Mouse (Mus musculus) monocyte, adult 5-6 weeks (primary cell): ENCODE measurements around the gene Il1rl1. TPM values are rescaled to one million over a fixed set of nuclear protein-coding genes. Genes with fewer than 3 reads are reported as not detected.

Experiments used
- ATAC-seq: fragments of 153-309, 156-312 bp; replicated peaks from 2 replicates; pipeline ENCODE4 v1.8.0; 2017; ENCODE audit warnings: mild to moderate bottlenecking; ENCODE audit not compliant: low TSS enrichment, insufficient number of reproducible peaks, severe bottlenecking, poor library complexity, low FRiP score
- total RNA-seq: library from RNA; stranded (forward); fragments of 200-1000, 200-491, 200-594 nt; gene quantifications from 3 replicates; pipeline ENCODE4 v1.2.3, GENCODE M21; 2017

Il1rl1 gene
- total RNA-seq, 1 experiment from 2014 or later: 18.4 TPM

DNA sequence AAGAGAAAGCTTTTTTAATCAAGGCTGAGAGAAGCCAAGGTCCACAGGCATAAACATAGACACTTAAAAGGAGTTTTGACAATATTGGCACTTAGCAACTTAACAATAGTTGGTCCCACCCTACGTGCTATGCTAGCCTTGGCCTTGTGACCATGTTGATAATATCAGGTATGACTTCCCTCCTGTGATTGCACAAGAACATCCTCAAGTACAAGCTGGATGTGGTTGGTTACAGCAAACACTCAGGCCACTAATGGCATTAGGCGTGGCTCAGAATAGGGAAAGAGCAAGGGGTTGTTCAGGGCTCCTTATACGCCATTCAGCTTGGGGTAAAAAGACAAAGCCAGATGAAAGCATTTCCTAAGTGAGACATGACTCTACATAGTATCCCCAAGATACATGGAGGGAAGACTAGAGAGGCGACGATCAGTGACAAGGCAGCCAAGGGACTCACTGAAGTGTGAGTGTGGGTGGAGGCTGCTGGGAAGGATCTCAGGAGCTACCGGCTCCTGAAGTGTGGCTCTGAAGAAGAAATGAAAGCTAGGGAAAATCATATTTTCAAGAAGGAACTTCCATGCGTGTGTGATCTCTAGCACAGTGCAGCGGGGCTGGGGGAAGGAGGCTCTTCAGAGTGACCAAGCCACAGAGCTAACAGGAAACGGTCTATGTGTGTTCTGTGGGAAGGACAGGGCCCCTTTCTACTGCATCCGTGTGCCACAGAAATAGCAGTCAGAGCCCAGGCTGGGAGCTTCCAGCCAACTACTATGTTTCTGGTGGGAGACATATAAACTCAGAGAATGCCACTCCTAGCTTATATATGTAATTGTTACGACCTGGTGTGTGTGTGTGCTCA lies 72.4 kb downstream of the Il1rl1 start:
- ATAC-seq: peak; percentile 74

DNA sequence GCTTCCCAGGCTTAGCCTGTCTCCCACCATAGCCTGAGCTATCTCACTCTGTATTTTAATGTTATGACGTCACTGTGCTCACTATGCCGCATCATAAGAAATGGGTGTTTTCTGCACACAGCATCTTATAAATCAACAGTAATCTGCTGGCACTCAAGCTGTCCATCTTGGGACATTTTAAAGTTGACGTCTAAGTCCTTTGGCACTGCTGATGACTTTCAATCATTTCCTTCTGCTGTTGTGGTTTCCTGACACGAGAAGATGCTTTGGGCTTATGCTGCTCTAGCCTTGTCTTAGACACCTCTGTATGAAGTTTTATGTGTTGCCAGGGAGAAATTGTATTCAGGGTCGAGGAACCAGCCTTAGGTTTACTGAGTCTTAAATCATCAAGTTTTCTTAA lies 75.2 kb downstream of the Il1rl1 start:
- no peak for ATAC-seq

Other genes starting within 250 kb of the Il1rl1 start
- 0.19 TPM in 1 of 3 replicates, not detected in the others for gene Il1r1, start 204.5 kb upstream of the Il1rl1 start, total RNA-seq
- 0.57 to 1.9 TPM (median 1.2 TPM) in 3 replicates for gene Il1rl2, start 105.0 kb upstream of the Il1rl1 start, total RNA-seq
- 83.7 to 308 TPM (median 89.9 TPM) in 3 replicates for gene Il18r1, start 36.0 kb downstream of the Il1rl1 start, total RNA-seq
- gene Il18rap, start 85.8 kb downstream of the Il1rl1 start, total RNA-seq: 129 to 500 TPM (median 141 TPM) in 3 replicates
- gene Slc9a4, start 150.5 kb downstream of the Il1rl1 start, total RNA-seq: 0.57 to 0.78 TPM in 2 of 3 replicates, not detected in the other